Mouse (Mus musculus): ENCODE measurements around the gene Maco1.

- TF ChIP-seq GATA1 (IDR thresholded peaks at IDR 0.05; ENCODE audit: low read length) (no peak), TAL1 (IDR thresholded peaks at IDR 0.05; ENCODE audit: low read length) (no peak)
Observed at GRCm38 (mm10) chr4:134804765-134805164, 48.4 kb downstream of the Maco1 start.

Measured in erythroblast, embryonic 14.5 days (primary cell).